Mouse (Mus musculus): ENCODE data around the gene Phkg2. TPM values are rescaled to one million over a fixed set of nuclear protein-coding genes. Genes with fewer than 3 reads are reported as not detected.

Phkg2 gene
- polyA plus RNA-seq, 1 experiment from 2014 or later, result 61.6 TPM

DNA sequence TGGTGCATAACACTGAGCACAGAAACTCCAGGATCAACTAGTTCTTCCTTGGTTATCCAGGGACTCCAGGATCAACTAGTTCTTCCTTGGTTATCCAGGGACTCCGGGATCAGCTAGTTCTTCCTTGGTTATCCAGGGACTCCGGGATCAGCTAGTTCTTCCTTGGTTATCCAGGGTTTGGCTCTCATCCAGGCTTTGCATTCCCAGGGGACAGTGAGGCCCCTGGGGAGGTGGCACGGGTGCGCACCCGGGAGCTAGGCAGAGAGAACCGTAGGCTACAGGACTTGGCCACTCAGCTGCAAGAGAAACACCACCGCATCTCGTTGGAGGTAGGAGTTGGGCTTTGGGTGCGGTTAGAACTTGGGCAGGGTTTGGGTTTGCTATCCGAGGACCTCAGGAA is 18.0 kb downstream of the Phkg2 start:
- Histone ChIP-seq H3K9me3 (ENCODE audit: control insufficient read depth, low read length) (no peaks in the 10 kb centered on the region), H3K9ac (replicated peaks; ENCODE audit: low read length) (no peak overlapping the region), H3K36me3 (ENCODE audit: control insufficient read depth, insufficient read depth, low read length) (peaks cover 66% of the 10 kb centered on the region), H3K4me3 (replicated peaks; ENCODE audit: low read depth, low read length) (no peak overlapping the region), H3K27ac (replicated peaks; ENCODE audit: low read depth, low read length) (no peak overlapping the region), H3K4me1 (ENCODE audit: control insufficient read depth, insufficient read depth, low read length) (peaks cover 14% of the 10 kb centered on the region; the same call in 1 of the 2 replicates), H3K27me3 (ENCODE audit: control insufficient read depth, insufficient read depth, low read length) (no peaks in the 10 kb centered on the region), H3K4me2 (ENCODE audit: low read length) (no peak overlapping the region)
- ATAC-seq (ENCODE audit: low FRiP score, low TSS enrichment) (no peak), DNase-seq (no peak)
- WGBS, result 95% methylated on average over 10 of the region's 10 CpGs

DNA sequence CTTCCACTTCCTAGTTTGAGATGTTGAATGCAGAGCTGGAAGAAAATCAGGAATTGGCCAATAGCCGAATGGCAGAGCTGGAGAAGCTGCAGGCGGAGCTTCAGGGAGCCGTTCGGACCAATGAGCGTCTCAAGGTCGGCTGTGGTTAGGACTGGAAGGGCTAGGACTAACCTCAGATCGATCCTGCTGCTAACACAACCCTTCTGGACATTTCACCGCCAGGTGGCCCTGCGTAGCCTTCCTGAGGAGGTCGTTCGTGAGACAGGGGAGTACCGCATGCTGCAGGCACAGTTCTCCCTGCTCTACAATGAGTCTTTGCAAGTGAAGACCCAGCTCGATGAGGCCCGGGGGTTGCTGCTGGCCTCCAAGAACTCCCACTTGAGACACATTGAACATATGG is 19.4 kb downstream of the Phkg2 start:
- Histone ChIP-seq H3K27me3 (ENCODE audit: control insufficient read depth, insufficient read depth, low read length) (no peaks in the 10 kb centered on the region), H3K4me3 (replicated peaks; ENCODE audit: low read depth, low read length) (no peak overlapping the region), H3K9ac (replicated peaks; ENCODE audit: low read length) (no peak overlapping the region), H3K36me3 (ENCODE audit: control insufficient read depth, insufficient read depth, low read length) (peaks cover 81% of the 10 kb centered on the region), H3K9me3 (ENCODE audit: control insufficient read depth, low read length) (no peaks in the 10 kb centered on the region), H3K4me1 (ENCODE audit: control insufficient read depth, insufficient read depth, low read length) (peaks cover 10% of the 10 kb centered on the region; the same call in 1 of the 2 replicates), H3K27ac (replicated peaks; ENCODE audit: low read depth, low read length) (no peak overlapping the region), H3K4me2 (ENCODE audit: low read length) (no peak overlapping the region)
- no peak for ATAC-seq (ENCODE audit: low FRiP score, low TSS enrichment)
- 92% methylated on average over 14 of the region's 14 CpGs for WGBS
- no peak for DNase-seq

DNA sequence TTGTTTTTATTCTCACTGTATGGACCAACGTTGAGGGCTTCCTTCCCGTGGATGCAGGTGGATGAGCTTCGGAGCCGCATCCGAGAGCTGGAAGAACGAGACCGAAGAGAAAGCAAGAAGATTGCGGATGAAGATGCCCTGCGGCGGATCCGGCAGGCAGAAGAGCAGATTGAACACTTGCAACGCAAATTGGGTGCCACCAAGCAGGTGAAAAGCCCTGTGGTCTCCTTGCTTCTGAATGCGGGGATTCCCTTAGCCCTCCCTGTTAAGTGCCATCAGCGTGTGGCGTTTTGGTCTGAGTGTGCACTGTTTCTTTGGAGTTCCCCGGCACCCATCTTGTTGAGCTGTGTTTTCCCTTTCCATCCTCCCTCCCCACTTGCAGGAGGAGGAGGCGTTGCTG is 23.6 kb downstream of the Phkg2 start:
- Histone ChIP-seq H3K4me1 (ENCODE audit: control insufficient read depth, insufficient read depth, low read length) (no peaks in the 10 kb centered on the region), H3K27me3 (ENCODE audit: control insufficient read depth, insufficient read depth, low read length) (no peaks in the 10 kb centered on the region), H3K9ac (replicated peaks; ENCODE audit: low read length) (no peak overlapping the region), H3K4me3 (replicated peaks; ENCODE audit: low read depth, low read length) (no peak overlapping the region), H3K27ac (replicated peaks; ENCODE audit: low read depth, low read length) (no peak overlapping the region), H3K9me3 (ENCODE audit: control insufficient read depth, low read length) (no peaks in the 10 kb centered on the region), H3K36me3 (ENCODE audit: control insufficient read depth, insufficient read depth, low read length) (peaks cover 100% of the 10 kb centered on the region), H3K4me2 (ENCODE audit: low read length) (no peak overlapping the region)
- WGBS, result 94% methylated on average over 17 of the region's 17 CpGs
- ATAC-seq (ENCODE audit: low FRiP score, low TSS enrichment), result no peak
- no peak for DNase-seq

DNA sequence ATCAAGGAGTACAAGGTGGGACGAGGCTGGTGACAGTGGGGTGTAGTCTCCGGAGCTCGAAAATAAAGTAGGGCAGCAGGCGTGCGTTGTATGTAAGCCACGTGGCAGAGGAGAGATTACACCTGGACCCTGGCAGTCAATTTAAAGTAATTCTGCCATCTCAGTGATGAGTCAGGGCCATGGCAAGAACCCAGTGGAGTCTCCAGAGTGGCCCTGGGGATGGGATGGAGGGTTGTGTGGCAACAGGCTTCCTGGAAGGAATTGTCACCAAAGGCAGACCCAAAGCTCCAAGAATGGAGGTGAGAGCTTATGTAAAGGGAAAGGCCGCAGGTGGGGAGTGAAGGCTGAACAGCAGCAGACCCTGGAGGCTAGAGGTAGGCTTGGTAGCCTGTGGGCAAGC is 27.5 kb downstream of the Phkg2 start:
- no peak overlapping the region for H3K9ac ChIP-seq (replicated peaks; ENCODE audit: low read length)
- ATAC-seq (ENCODE audit: low FRiP score, low TSS enrichment) (no peak), DNase-seq (no peak)
- WGBS, result 94% methylated on average over 7 of the region's 7 CpGs
- H3K27ac ChIP-seq (replicated peaks; ENCODE audit: low read depth, low read length), result no peak overlapping the region
- no peaks in the 10 kb centered on the region for H3K9me3 ChIP-seq (ENCODE audit: control insufficient read depth, low read length)
- H3K4me3 ChIP-seq (replicated peaks; ENCODE audit: low read depth, low read length), result no peak overlapping the region
- H3K27me3 ChIP-seq (ENCODE audit: control insufficient read depth, insufficient read depth, low read length), result no peaks in the 10 kb centered on the region
- H3K4me2 ChIP-seq (ENCODE audit: low read length), result no peak overlapping the region
- peaks cover 95% of the 10 kb centered on the region for H3K36me3 ChIP-seq (ENCODE audit: control insufficient read depth, insufficient read depth, low read length)
- H3K4me1 ChIP-seq (ENCODE audit: control insufficient read depth, insufficient read depth, low read length), result no peaks in the 10 kb centered on the region

DNA sequence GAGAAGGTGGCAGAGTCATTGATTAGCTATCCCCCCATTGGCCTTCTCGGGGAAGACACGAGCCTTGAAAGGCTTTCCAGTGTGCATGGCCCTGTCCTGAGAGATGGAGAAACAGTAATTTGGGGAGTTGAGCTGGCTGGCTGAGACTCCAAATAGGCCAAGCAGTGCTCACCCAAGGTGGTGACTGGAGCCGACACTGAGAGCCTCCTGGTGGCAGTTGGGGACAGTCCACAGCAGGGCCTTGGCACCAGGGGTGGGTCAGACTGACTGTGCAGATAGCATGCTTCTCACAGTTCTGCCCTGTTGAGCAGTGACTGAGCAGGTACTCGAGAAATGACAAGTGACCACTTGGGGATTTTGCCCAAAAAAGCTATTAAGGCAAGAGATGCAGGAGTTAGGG is 28.6 kb downstream of the Phkg2 start:
- 89% methylated on average over 4 of the region's 4 CpGs for WGBS

DNA sequence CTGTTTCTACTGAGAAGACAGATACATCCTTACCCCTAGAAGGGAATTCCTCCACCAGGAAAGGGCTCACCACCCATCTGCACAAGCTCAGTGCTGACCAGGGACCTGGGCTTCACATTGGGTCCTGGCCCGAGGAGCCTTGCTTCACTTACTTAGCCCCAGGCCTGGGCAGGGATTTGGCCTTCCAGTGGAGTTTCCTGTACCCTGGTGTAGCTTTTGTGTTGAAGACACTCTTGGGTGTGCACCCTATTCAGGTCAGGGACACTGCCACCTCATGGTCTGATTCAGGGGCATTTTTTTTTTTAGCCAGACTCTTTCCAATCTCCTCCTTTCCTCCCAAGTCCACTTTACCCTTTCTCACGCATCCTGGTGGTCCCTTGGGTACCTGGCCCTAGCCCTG is 29.8 kb downstream of the Phkg2 start:
- DNase-seq, result no peak
- no peak overlapping the region for H3K9ac ChIP-seq (replicated peaks; ENCODE audit: low read length)
- H3K4me1 ChIP-seq (ENCODE audit: control insufficient read depth, insufficient read depth, low read length), result no peaks in the 10 kb centered on the region
- no peaks in the 10 kb centered on the region for H3K27me3 ChIP-seq (ENCODE audit: control insufficient read depth, insufficient read depth, low read length)
- no peaks in the 10 kb centered on the region for H3K9me3 ChIP-seq (ENCODE audit: control insufficient read depth, low read length)
- no peak for ATAC-seq (ENCODE audit: low FRiP score, low TSS enrichment)
- peaks cover 90% of the 10 kb centered on the region for H3K36me3 ChIP-seq (ENCODE audit: control insufficient read depth, insufficient read depth, low read length)
- H3K27ac ChIP-seq (replicated peaks; ENCODE audit: low read depth, low read length), result no peak overlapping the region
- no peak overlapping the region for H3K4me2 ChIP-seq (ENCODE audit: low read length)
- 90% methylated on average over 2 of the region's 2 CpGs for WGBS
- no peak overlapping the region for H3K4me3 ChIP-seq (replicated peaks; ENCODE audit: low read depth, low read length)

More for the DNA sequence above, 28.6 kb downstream of the Phkg2 start:
- DNase-seq (no peak), ATAC-seq (ENCODE audit: low FRiP score, low TSS enrichment) (no peak)
- Histone ChIP-seq H3K27me3 (ENCODE audit: control insufficient read depth, insufficient read depth, low read length) (no peaks in the 10 kb centered on the region), H3K9ac (replicated peaks; ENCODE audit: low read length) (no peak overlapping the region), H3K27ac (replicated peaks; ENCODE audit: low read depth, low read length) (no peak overlapping the region), H3K4me2 (ENCODE audit: low read length) (no peak overlapping the region), H3K36me3 (ENCODE audit: control insufficient read depth, insufficient read depth, low read length) (peaks cover 90% of the 10 kb centered on the region), H3K9me3 (ENCODE audit: control insufficient read depth, low read length) (no peaks in the 10 kb centered on the region), H3K4me3 (replicated peaks; ENCODE audit: low read depth, low read length) (no peak overlapping the region), H3K4me1 (ENCODE audit: control insufficient read depth, insufficient read depth, low read length) (no peaks in the 10 kb centered on the region)

DNA sequence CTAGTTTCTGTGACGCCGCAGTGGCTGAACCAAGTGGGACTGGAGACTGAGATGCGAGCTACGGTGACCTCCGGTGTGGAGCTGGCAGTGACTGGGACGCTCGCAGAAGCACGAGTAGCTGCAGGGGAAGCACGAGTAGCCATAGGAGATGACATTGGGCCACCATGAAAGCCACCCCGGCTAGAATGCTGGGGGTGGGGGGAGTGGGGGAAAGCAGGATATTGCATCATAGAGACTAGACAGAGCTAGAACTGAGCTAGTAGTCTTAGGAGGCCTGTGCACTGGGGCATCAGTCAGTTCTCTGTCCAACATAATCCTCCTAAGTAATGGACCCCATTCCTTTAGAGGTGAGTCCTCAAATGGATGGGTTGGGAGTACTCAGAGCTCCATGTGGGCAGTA is 31.1 kb downstream of the Phkg2 start:
- Histone ChIP-seq H3K9ac (replicated peaks; ENCODE audit: low read length) (no peak overlapping the region), H3K4me2 (ENCODE audit: low read length) (no peak overlapping the region), H3K4me1 (ENCODE audit: control insufficient read depth, insufficient read depth, low read length) (no peaks in the 10 kb centered on the region), H3K36me3 (ENCODE audit: control insufficient read depth, insufficient read depth, low read length) (peaks cover 90% of the 10 kb centered on the region), H3K27me3 (ENCODE audit: control insufficient read depth, insufficient read depth, low read length) (no peaks in the 10 kb centered on the region), H3K27ac (replicated peaks; ENCODE audit: low read depth, low read length) (no peak overlapping the region), H3K4me3 (replicated peaks; ENCODE audit: low read depth, low read length) (no peak overlapping the region), H3K9me3 (ENCODE audit: control insufficient read depth, low read length) (no peaks in the 10 kb centered on the region)
- DNase-seq (no peak), ATAC-seq (ENCODE audit: low FRiP score, low TSS enrichment) (no peak)
- WGBS, result 93% methylated on average over 10 of the region's 10 CpGs

DNA sequence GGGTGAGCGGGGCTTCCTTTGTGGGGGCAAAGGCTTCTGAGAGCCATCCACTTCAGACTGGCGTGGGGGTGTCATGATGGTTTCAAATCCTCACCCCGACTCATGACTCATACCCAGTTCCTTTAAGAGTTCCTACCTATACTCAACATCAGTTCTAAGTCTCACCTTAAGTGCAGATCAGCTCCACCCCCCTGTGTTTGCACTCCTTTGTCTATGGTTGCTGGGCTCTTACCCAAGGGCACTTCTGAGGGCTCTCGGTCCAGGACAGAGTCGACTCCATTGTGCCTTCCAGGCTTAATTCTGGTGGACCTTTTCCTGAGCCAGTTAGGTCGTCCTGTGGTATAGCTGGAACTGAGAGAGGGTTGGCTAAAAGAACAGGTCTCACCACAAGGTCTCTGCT is 34.0 kb downstream of the Phkg2 start:
- 88% methylated on average over 6 of the region's 6 CpGs for WGBS
- H3K27ac ChIP-seq (replicated peaks; ENCODE audit: low read depth, low read length), result no peak overlapping the region
- H3K36me3 ChIP-seq (ENCODE audit: control insufficient read depth, insufficient read depth, low read length), result peaks cover 90% of the 10 kb centered on the region
- H3K9ac ChIP-seq (replicated peaks; ENCODE audit: low read length), result no peak overlapping the region
- H3K4me3 ChIP-seq (replicated peaks; ENCODE audit: low read depth, low read length), result no peak overlapping the region
- no peak for ATAC-seq (ENCODE audit: low FRiP score, low TSS enrichment)
- H3K4me1 ChIP-seq (ENCODE audit: control insufficient read depth, insufficient read depth, low read length), result no peaks in the 10 kb centered on the region
- no peaks in the 10 kb centered on the region for H3K27me3 ChIP-seq (ENCODE audit: control insufficient read depth, insufficient read depth, low read length)
- no peak overlapping the region for H3K4me2 ChIP-seq (ENCODE audit: low read length)
- no peak for DNase-seq
- H3K9me3 ChIP-seq (ENCODE audit: control insufficient read depth, low read length), result no peaks in the 10 kb centered on the region

DNA sequence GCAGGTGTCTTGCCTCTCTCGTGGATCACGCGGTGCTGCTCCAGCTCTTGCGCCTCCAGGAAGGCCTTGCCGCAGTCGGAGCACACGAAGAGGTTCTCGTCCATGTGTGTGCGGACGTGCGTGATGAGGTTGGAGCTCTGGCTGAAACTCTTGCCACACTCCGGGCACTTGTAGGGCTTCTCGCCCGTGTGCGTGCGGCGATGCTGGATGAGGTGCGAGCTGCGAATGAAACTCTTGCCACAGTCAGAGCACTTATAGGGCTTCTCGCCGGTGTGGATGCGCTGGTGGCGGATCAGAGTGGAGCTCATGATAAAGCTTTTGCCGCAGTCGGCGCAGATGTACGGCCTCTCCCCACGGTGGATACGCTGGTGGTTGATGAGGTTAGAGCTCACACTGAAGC is 37.9 kb downstream of the Phkg2 start:
- WGBS, result 97% methylated on average over 29 of the region's 29 CpGs
- H3K9me3 ChIP-seq (ENCODE audit: control insufficient read depth, low read length), result no peaks in the 10 kb centered on the region
- H3K27me3 ChIP-seq (ENCODE audit: control insufficient read depth, insufficient read depth, low read length), result no peaks in the 10 kb centered on the region
- DNase-seq (no peak), ATAC-seq (ENCODE audit: low FRiP score, low TSS enrichment) (no peak)
- no peak overlapping the region for H3K9ac ChIP-seq (replicated peaks; ENCODE audit: low read length)
- peaks cover 10% of the 10 kb centered on the region for H3K4me1 ChIP-seq (ENCODE audit: control insufficient read depth, insufficient read depth, low read length)
- H3K27ac ChIP-seq (replicated peaks; ENCODE audit: low read depth, low read length), result no peak overlapping the region
- no peak overlapping the region for H3K4me2 ChIP-seq (ENCODE audit: low read length)
- peaks cover 68% of the 10 kb centered on the region for H3K36me3 ChIP-seq (ENCODE audit: control insufficient read depth, insufficient read depth, low read length)
- H3K4me3 ChIP-seq (replicated peaks; ENCODE audit: low read depth, low read length), result no peak overlapping the region
